Mouse (Mus musculus) heart, embryonic 13.5 days (tissue): Measurements from ENCODE around the gene Ldhal6b. TPM values are rescaled to one million over a fixed set of nuclear protein-coding genes. Genes with fewer than 3 reads are reported as not detected.
"Not testable (repeated sequence)": the region's sequence is repeated elsewhere in the genome, so short reads cannot be mapped to it uniquely, and the experiment has no call there.

Experiments used
- ATAC-seq: fragments of 200-750 bp; cut with Nextera tagmentation; 2 replicates; pipeline ENCODE4 v1.8.0; 2017; ENCODE audit warnings: moderate TSS enrichment; ENCODE audit not compliant: insufficient number of reproducible peaks, low FRiP score, low TSS enrichment; ENCODE audit errors: extremely low read depth
- H3K27ac ChIP-seq: fragments of 300-500 bp; sonication (generic); replicated peaks from 2 replicates; pipeline ENCODE4 v1.5.1; 2015; ENCODE audit warnings: moderate library complexity, mild to moderate bottlenecking, inconsistent platforms
- H3K27me3 ChIP-seq: fragments of 300-500 bp; sonication (generic); replicated peaks from 2 replicates; pipeline ENCODE4 v1.6.1; 2015; ENCODE audit warnings: mild to moderate bottlenecking, inconsistent platforms
- H3K36me3 ChIP-seq: fragments of 300-500 bp; sonication (generic); 2 replicates; pipeline ENCODE4 v1.6.1; 2015; ENCODE audit warnings: mild to moderate bottlenecking, inconsistent platforms
- H3K4me1 ChIP-seq: fragments of 300-500 bp; sonication (generic); 2 replicates; pipeline ENCODE4 v1.6.1; 2015; ENCODE audit warnings: inconsistent platforms
- H3K4me2 ChIP-seq: fragments of 300-500 bp; sonication (generic); 2 replicates; pipeline ENCODE4 v1.6.1; 2015; ENCODE audit warnings: inconsistent platforms, mild to moderate bottlenecking, moderate library complexity
- H3K4me3 ChIP-seq: fragments of 300-500 bp; sonication (generic); 2 replicates; pipeline ENCODE4 v1.5.1; 2015; ENCODE audit warnings: moderate library complexity, mild to moderate bottlenecking, inconsistent platforms
- H3K9ac ChIP-seq: fragments of 300-500 bp; sonication (generic); 2 replicates; pipeline ENCODE4 v1.6.1; 2015; ENCODE audit warnings: inconsistent platforms, mild to moderate bottlenecking, moderate library complexity
- H3K9me3 ChIP-seq: fragments of 300-500 bp; sonication (generic); 2 replicates; pipeline ENCODE4 v1.6.1; 2016; ENCODE audit warnings: inconsistent platforms
- WGBS: fragments of 180-500 bp; shearing (Covaris S2); methylation state at CpG from one replicate; pipeline ENCODE4 v1.1.7; 2015; ENCODE audit warnings: mixed read lengths; 5-methylcytosine and 5-hydroxymethylcytosine counted together
- polyA plus RNA-seq: library from polyadenylated mRNA; unstranded; fragments of >200 nt; fragmentation: Nextera tagmentation; extraction: Ambion mirVana; gene quantifications from 2 replicates; pipeline ENCODE4 v1.2.1, GENCODE M21; 2015

The Ldhal6b gene
- polyA plus RNA-seq, result not detected in 2 replicates

GRCm38 (mm10) chr17:5418545-5418944 lies at the start of gene Ldhal6b:
Ldhal6b (minus strand) TSS chr17:5418767.
- Histone ChIP-seq H3K9me3 (no peaks in the 10 kb centered on the region), H3K36me3 (peaks cover 44% of the 10 kb centered on the region), H3K4me1 (peaks cover 23% of the 10 kb centered on the region), H3K4me2 (no peak within 1 kb of the TSS), H3K4me3 (no peak within 1 kb of the TSS), H3K27ac (no peak within 1 kb of the TSS), H3K9ac (no peak within 1 kb of the TSS), H3K27me3 (no peaks in the 10 kb centered on the region)
- ATAC-seq, result no peak
- WGBS, result 93% methylated on average over 11 of the region's 11 CpGs

DNA sequence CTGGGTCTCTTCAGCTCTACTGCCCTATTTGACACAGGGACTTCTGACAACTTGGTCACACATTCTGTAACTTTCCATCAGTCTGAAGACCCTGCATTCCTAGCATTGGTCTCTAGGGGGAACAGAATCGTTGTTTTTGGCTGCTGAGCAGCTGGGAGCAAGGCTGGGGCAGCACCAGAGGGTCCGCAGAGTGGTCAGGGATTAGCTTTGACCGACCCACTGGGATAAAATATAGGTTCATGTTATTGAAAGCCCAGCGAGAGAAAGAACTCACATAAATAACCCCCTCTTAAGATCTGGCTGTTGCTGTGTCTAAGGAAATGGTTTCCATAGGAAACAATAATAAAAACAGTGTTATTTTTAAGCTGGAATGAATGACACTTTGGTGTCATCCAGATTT lies 48.6 kb upstream of the Ldhal6b start:
- H3K4me3 ChIP-seq, result no peak overlapping the region
- WGBS, result 39% methylated on average over 4 of the region's 4 CpGs
- no peak overlapping the region for H3K4me2 ChIP-seq
- no peaks in the 10 kb centered on the region for H3K9me3 ChIP-seq
- ATAC-seq, result no peak
- H3K9ac ChIP-seq, result no peak overlapping the region
- no peaks in the 10 kb centered on the region for H3K36me3 ChIP-seq
- no peak overlapping the region for H3K27ac ChIP-seq
- no peaks in the 10 kb centered on the region for H3K4me1 ChIP-seq
- 0 out of 2 replicates have a peak, but pooled peaks cover 5% of the 10 kb centered on the region for H3K27me3 ChIP-seq

DNA sequence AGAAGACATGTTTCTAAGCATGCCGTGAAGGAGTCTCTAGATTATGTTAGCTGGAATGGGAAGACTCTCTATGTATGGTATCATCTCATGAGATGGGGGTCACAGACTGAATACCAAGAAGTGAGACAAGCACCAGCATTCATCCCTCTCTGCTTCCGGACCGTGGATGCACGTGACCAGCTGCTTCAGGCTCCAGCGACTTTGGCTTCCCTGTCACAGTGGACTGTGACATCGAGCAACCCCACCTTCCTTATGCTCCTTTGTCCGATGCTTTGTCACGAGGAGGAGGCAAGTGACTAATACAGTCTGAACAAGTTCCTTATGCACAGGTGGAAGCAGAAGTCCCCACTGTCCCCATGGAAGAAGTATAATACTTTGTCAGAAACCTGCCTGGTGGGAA lies 48.2 kb upstream of the Ldhal6b start:
- no peak overlapping the region for H3K4me3 ChIP-seq
- no peak overlapping the region for H3K27ac ChIP-seq
- H3K4me1 ChIP-seq, result no peaks in the 10 kb centered on the region
- H3K9me3 ChIP-seq, result no peaks in the 10 kb centered on the region
- no peaks in the 10 kb centered on the region for H3K36me3 ChIP-seq
- no peak overlapping the region for H3K9ac ChIP-seq
- 0 out of 2 replicates have a peak, but pooled peaks cover 5% of the 10 kb centered on the region for H3K27me3 ChIP-seq
- WGBS, result 81% methylated on average over 8 of the region's 8 CpGs
- ATAC-seq, result no peak
- no peak overlapping the region for H3K4me2 ChIP-seq

DNA sequence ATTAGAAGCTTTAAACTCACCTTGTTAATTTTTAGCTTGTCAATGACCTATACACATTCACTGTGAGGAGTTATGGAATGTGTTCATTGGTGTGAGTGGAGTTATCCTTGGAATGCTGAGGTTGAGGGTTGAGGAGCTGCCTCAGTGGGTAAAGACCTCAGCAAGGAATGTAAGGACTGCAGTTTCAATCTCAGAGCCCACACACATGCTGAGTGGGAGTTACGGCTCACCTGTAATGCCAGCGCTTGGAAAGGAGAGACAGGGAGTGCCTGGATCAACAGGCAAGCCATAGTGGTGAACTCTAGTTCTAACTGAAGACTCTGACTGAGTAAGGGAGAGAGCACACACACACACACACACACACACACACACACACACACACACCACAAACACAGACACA lies 45.3 kb upstream of the Ldhal6b start:
- Histone ChIP-seq H3K9ac (no peak overlapping the region), H3K36me3 (no peaks in the 10 kb centered on the region), H3K27ac (no peak overlapping the region), H3K9me3 (no peaks in the 10 kb centered on the region), H3K27me3 (peaks cover 4% of the 10 kb centered on the region; the same call in 1 of the 2 replicates), H3K4me1 (no peaks in the 10 kb centered on the region), H3K4me3 (no peak overlapping the region), H3K4me2 (no peak overlapping the region)
- 90% methylated on average over 2 of the region's 2 CpGs for WGBS
- ATAC-seq, result no peak

DNA sequence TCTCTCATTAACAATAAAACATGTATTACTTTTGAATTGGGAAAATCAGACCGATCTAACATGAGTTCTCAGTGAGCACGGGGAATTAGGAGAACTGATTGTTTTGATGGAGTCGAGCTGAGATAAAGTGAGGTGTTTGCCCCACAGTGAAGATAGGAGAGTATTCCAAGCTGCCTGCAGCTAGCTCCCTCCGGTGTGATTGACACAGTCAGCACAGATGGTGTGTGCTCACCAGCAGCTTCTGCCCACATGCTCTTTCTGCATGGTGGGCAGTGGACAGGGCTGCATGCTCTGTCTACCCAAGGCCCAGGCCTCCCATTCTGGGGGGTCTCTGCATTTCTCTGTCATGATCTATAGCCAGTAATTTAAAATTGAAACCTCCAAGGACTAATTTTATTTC lies 35.1 kb upstream of the Ldhal6b start:
- Histone ChIP-seq H3K27ac (no peak overlapping the region), H3K9ac (no peak overlapping the region), H3K27me3 (peaks cover 22% of the 10 kb centered on the region), H3K9me3 (no peaks in the 10 kb centered on the region), H3K4me1 (peaks cover 8% of the 10 kb centered on the region; the same call in 1 of the 2 replicates), H3K4me3 (no peak overlapping the region), H3K36me3 (no peaks in the 10 kb centered on the region), H3K4me2 (no peak overlapping the region)
- 59% methylated on average over 4 of the region's 4 CpGs for WGBS
- no peak for ATAC-seq

DNA sequence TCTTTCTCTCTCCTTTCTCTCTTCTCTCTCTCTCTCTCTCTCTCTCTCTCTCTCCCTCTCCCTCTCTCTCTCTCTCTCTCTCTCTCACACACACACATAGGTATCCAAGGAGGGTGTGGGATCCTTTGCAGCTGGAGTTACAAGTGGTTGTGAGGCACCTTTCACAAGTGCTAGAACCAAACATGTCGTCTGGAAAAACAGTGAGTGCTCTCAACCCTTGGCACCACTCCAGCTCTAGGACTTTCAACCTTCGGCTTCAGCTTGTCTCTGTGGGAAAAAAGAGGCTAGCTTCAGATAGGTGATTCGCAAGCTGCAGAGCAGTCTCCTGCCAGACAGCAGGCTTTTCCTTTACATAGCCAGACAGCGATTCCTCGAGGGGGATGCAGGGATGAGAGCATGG lies 25.2 kb upstream of the Ldhal6b start:
- no peaks in the 10 kb centered on the region for H3K36me3 ChIP-seq
- no peak overlapping the region for H3K4me3 ChIP-seq
- peaks cover 18% of the 10 kb centered on the region for H3K4me1 ChIP-seq
- no peaks in the 10 kb centered on the region for H3K9me3 ChIP-seq
- 26% methylated on average over 5 of the region's 5 CpGs for WGBS
- H3K4me2 ChIP-seq, result no peak overlapping the region
- peaks cover 14% of the 10 kb centered on the region for H3K27me3 ChIP-seq
- no peak for ATAC-seq
- H3K27ac ChIP-seq, result no peak overlapping the region
- no peak overlapping the region for H3K9ac ChIP-seq

DNA sequence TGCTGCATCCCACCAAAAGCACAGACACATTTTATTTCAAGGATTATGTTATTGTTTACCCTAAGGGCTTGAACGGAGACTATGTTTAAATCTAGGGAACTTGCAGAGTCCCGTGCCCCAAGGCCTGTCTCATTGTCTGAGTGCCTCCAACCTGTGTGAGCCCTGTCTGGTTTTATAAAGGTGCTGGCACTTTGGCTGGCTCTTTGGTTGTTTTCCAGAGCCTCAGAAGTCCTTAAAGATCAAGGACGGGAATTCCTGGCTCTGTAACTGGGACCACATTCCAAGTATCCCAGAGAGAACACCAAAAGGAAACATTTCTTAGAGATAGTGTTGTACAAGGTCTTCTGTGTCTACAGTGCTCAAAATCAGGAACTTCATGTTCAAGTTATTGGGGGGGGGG lies 24.7 kb upstream of the Ldhal6b start:
- Histone ChIP-seq H3K27ac (no peak overlapping the region), H3K9me3 (no peaks in the 10 kb centered on the region), H3K36me3 (peaks cover 1% of the 10 kb centered on the region; the same call in 1 of the 2 replicates), H3K4me2 (no peak overlapping the region), H3K4me1 (peaks cover 20% of the 10 kb centered on the region), H3K9ac (no peak overlapping the region), H3K27me3 (peaks cover 13% of the 10 kb centered on the region), H3K4me3 (no peak overlapping the region)
- no peak for ATAC-seq
- 58% methylated on average over 3 of the region's 3 CpGs for WGBS

- not testable (repeated sequence) for H3K27me3 ChIP-seq, H3K9me3 ChIP-seq, H3K4me2 ChIP-seq, H3K9ac ChIP-seq, H3K4me3 ChIP-seq, ATAC-seq, H3K36me3 ChIP-seq, H3K27ac ChIP-seq
- WGBS, result 68% methylated on average over 5 of the region's 5 CpGs
- peaks cover 20% of the 10 kb centered on the region for H3K4me1 ChIP-seq
These were observed 23.8 kb upstream of the Ldhal6b start for GRCm38 (mm10) chr17:5442403-5442802.

- Histone ChIP-seq H3K4me2 (peak within 1 kb of the TSS; percentile 86), H3K9me3 (no peaks in the 10 kb centered on the region), H3K4me3 (peak within 1 kb of the TSS; percentile 84), H3K36me3 (peaks cover 16% of the 10 kb centered on the region; the same call in 1 of the 2 replicates), H3K9ac (peak within 1 kb of the TSS; percentile 92), H3K27ac (peak within 1 kb of the TSS; percentile 77), H3K27me3 (no peaks in the 10 kb centered on the region), H3K4me1 (peaks cover 20% of the 10 kb centered on the region)
- peak; percentile 70 for ATAC-seq
- WGBS, result under 1% methylated on average over 27 of the region's 27 CpGs
These were observed 21.8 kb upstream of the Ldhal6b start, which contains the start of gene Tmem242 for GRCm38 (mm10) chr17:5440159-5440971. Tmem242 (minus strand) TSS chr17:5440259.

DNA sequence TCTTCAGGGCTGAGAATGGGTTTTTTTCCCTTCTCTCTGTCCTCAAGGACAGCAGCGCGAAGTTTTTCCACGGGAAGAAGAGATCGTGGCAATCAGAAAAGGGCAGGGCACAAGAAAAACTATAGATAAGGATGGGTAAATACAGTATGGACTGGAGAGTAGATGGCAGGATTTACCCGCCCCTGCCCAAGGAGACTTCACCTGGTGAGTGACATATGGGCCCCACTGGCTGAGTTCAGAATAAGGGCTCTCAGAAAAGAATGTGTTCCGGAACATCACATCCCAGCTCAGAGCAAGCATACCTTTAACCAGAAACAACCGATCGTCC lies 21.2 kb upstream of the Ldhal6b start:
- peak overlapping the region; percentile 84 for H3K4me3 ChIP-seq
- H3K36me3 ChIP-seq, result peaks cover 20% of the 10 kb centered on the region
- no peak for ATAC-seq
- H3K27me3 ChIP-seq, result no peaks in the 10 kb centered on the region
- H3K4me2 ChIP-seq, result peak overlapping the region; percentile 86
- H3K27ac ChIP-seq, result peak overlapping the region; percentile 77
- no peaks in the 10 kb centered on the region for H3K9me3 ChIP-seq
- WGBS, result 1% methylated on average over 8 of the region's 8 CpGs
- H3K9ac ChIP-seq, result peak overlapping the region; percentile 92
- peaks cover 20% of the 10 kb centered on the region for H3K4me1 ChIP-seq

DNA sequence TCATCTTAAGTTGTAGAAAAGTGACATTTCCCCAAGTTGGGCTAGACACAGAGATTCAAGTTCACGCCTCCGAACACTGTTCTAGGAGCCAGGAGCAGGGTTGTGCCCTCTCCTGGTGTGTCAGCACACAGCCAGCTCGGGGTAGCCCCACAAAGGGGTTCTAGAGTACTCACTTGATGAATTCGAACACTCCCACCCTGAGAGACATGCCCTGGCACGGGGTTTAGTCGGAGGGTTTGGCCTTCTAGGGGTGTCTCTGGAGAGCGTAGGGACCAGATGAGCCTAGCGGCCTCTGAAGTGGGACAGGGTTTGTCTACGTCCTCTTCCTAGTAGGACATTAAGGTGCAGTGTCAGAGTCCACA lies 11.2 kb upstream of the Ldhal6b start:
- Histone ChIP-seq H3K4me3 (no peak overlapping the region), H3K4me2 (no peak overlapping the region), H3K4me1 (peaks cover 15% of the 10 kb centered on the region), H3K27me3 (no peaks in the 10 kb centered on the region), H3K9ac (no peak overlapping the region), H3K9me3 (no peaks in the 10 kb centered on the region), H3K36me3 (peaks cover 50% of the 10 kb centered on the region), H3K27ac (no peak overlapping the region)
- 77% methylated on average over 9 of the region's 9 CpGs for WGBS
- ATAC-seq, result no peak
